Mouse (Mus musculus): ENCODE results near the gene Hpcal4. TPM values are rescaled to one million over a fixed set of nuclear protein-coding genes. Genes with fewer than 3 reads are reported as not detected.
A peak's percentile ranks its signal among the peaks of the same experiment; 100 is the strongest.

Hpcal4 gene
- total RNA-seq (2014; rRNA removed) (53.7 and 64.5 TPM in 2 replicates), polyA plus RNA-seq (2015; fragmentation: Nextera tagmentation; extraction: Ambion mirVana) (63.4 and 67.6 TPM in 2 replicates)

DNA sequence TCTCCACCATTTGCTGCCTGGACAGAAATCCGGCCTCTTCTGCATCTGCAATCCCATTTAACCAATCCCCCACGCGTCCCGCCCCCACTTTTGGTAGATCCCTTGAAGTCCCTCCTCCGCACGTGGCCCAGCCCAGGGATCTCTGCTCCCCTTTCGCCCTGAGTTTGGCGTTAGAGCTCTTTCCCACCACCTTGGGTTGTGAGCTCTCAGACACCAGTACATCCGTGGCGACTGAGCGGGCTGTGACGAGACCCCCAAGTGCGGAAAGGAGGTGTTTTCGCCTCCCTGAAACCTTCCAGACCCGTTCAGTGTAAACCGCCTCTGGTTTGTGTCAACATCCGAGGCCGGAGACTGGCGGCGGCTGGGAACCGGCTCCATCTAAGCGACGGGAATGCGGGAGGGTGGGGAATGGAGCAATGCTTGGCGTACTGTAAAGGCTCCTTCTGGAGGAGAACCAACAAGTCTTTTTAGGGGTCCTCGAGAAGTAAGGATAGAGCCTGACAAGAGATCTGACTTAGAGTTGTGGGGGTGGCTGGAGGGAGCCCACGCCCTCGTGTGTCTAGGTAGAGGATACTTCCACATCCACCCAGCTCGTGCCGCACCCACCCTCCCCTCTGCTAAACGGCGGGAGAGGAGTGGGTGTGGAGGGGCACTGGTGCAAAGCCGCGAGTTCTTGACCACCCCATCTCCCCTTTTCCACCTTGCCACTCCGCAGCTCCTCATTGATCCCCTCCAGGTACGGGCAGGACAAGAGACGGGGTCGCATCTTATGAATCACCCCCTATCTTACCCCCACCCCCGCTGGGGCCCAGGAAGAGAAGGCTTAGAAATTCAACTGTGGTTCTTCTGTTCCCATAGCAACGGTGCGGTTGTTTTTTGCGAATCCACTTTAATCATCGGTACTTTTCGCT is at the start of gene Hpcal4:
Gene Hpcal4 (plus strand): TSS at position 900 of the 911 bp plus-strand sequence.
- H3K27ac ChIP-seq (ENCODE audit: low read depth, low read length) = peak within 1 kb of the TSS; percentile 80
- H3K4me3 ChIP-seq (ENCODE audit: low read depth, low read length) = peak within 1 kb of the TSS; percentile 58
- no peaks in the 10 kb centered on the region for H3K27me3 ChIP-seq (ENCODE audit: insufficient read depth, low read length)
- WGBS = under 1% methylated on average over 42 of the region's 44 CpGs
- H3K4me2 ChIP-seq (ENCODE audit: low read depth, low read length, poor library complexity, severe bottlenecking) = peak within 1 kb of the TSS; percentile 80
- H3K9me3 ChIP-seq (ENCODE audit: low read length) = no peaks in the 10 kb centered on the region
- H3K36me3 ChIP-seq (ENCODE audit: insufficient read depth, low read length) = no peaks in the 10 kb centered on the region
- ATAC-seq (ENCODE audit: low FRiP score) (peak; percentile 64), DNase-seq (ENCODE audit: low spot score) (peak; percentile 46)
- H3K4me1 ChIP-seq (ENCODE audit: insufficient read depth, low read length) = peaks cover 19% of the 10 kb centered on the region; the same call in 1 of the 2 replicates
- TF ChIP-seq CTCF (IDR thresholded peaks at IDR 0.05) = no peak
- H3K9ac ChIP-seq (replicated peaks; ENCODE audit: low read length, poor library complexity, severe bottlenecking) = peak within 1 kb of the TSS; percentile 83

DNA sequence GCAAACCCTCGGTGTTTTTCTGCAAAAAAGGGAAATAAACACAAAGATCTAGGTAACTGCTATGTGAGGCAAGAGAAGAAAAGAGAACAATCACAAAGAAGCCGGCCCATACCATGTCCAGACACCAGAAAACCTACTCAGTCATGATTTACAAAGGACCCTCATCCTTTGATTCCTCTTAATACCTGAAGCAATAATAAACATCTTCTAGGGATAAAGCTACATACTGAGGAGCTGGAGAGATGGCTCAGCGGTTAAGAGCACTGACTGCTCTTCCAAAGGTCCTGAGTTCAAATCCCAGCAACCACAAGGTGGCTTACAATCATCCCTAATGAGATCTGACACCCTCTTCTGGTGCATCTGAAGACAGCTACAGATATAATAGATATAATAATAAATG is 45.5 kb upstream of the Hpcal4 start:
- ATAC-seq (ENCODE audit: low FRiP score) (no peak), DNase-seq (ENCODE audit: low spot score) (no peak)
- TF ChIP-seq CTCF (IDR thresholded peaks at IDR 0.05) = no peak
- Histone ChIP-seq H3K9me3 (ENCODE audit: low read length) (no peaks in the 10 kb centered on the region), H3K9ac (replicated peaks; ENCODE audit: low read length, poor library complexity, severe bottlenecking) (no peak overlapping the region), H3K27me3 (ENCODE audit: insufficient read depth, low read length) (no peaks in the 10 kb centered on the region), H3K36me3 (ENCODE audit: insufficient read depth, low read length) (peaks cover 17% of the 10 kb centered on the region), H3K4me3 (ENCODE audit: low read depth, low read length) (no peak overlapping the region), H3K4me2 (ENCODE audit: low read depth, low read length, poor library complexity, severe bottlenecking) (no peak overlapping the region), H3K27ac (ENCODE audit: low read depth, low read length) (no peak overlapping the region), H3K4me1 (ENCODE audit: insufficient read depth, low read length) (peaks cover 7% of the 10 kb centered on the region; the same call in 1 of the 2 replicates)
- 82% methylated on average over 3 of the region's 3 CpGs for WGBS

GRCm38 (mm10) chr4:123139513-123140154 is 43.4 kb upstream of the Hpcal4 start, which contains the start of gene Ppie:
Ppie (minus strand) TSS chr4:123139951.
- peak within 1 kb of the TSS; percentile 58 for H3K4me3 ChIP-seq (ENCODE audit: low read depth, low read length)
- H3K4me1 ChIP-seq (ENCODE audit: insufficient read depth, low read length) = peaks cover 7% of the 10 kb centered on the region; the same call in 1 of the 2 replicates
- DNase-seq (ENCODE audit: low spot score) (peak; percentile 92), ATAC-seq (ENCODE audit: low FRiP score) (peak; percentile 95)
- peaks cover 3% of the 10 kb centered on the region; the same call in 1 of the 2 replicates for H3K36me3 ChIP-seq (ENCODE audit: insufficient read depth, low read length)
- peak within 1 kb of the TSS; percentile 79 for H3K27ac ChIP-seq (ENCODE audit: low read depth, low read length)
- H3K9me3 ChIP-seq (ENCODE audit: low read length) = no peaks in the 10 kb centered on the region
- peak within 1 kb of the TSS; percentile 55 for H3K9ac ChIP-seq (replicated peaks; ENCODE audit: low read length, poor library complexity, severe bottlenecking)
- TF ChIP-seq CTCF (IDR thresholded peaks at IDR 0.05) = peak; percentile 51
- under 1% methylated on average over 34 of the region's 34 CpGs for WGBS
- peak within 1 kb of the TSS; percentile 85 for H3K4me2 ChIP-seq (ENCODE audit: low read depth, low read length, poor library complexity, severe bottlenecking)
- no peaks in the 10 kb centered on the region for H3K27me3 ChIP-seq (ENCODE audit: insufficient read depth, low read length)

- Histone ChIP-seq H3K36me3 (ENCODE audit: insufficient read depth, low read length) (no peaks in the 10 kb centered on the region), H3K9me3 (ENCODE audit: low read length) (no peaks in the 10 kb centered on the region), H3K27ac (ENCODE audit: low read depth, low read length) (no peak overlapping the region), H3K4me1 (ENCODE audit: insufficient read depth, low read length) (no peaks in the 10 kb centered on the region), H3K27me3 (ENCODE audit: insufficient read depth, low read length) (no peaks in the 10 kb centered on the region), H3K4me3 (ENCODE audit: low read depth, low read length) (no peak overlapping the region), H3K4me2 (ENCODE audit: low read depth, low read length, poor library complexity, severe bottlenecking) (no peak overlapping the region), H3K9ac (replicated peaks; ENCODE audit: low read length, poor library complexity, severe bottlenecking) (no peak overlapping the region)
- no peak for DNase-seq (ENCODE audit: low spot score)
- no peak for TF ChIP-seq CTCF (IDR thresholded peaks at IDR 0.05)
- 77% methylated on average over 5 of the region's 5 CpGs for WGBS
- ATAC-seq (ENCODE audit: low FRiP score) = no peak
Observed at GRCm38 (mm10) chr4:123147446-123148150, 35.4 kb upstream of the Hpcal4 start.

- no peak; the same call in 1 of the 2 replicates for TF ChIP-seq CTCF (IDR thresholded peaks at IDR 0.05)
- H3K4me2 ChIP-seq (ENCODE audit: low read depth, low read length, poor library complexity, severe bottlenecking) = no peak overlapping the region
- DNase-seq (ENCODE audit: low spot score) (no peak), ATAC-seq (ENCODE audit: low FRiP score) (no peak)
- no peaks in the 10 kb centered on the region for H3K9me3 ChIP-seq (ENCODE audit: low read length)
- no peaks in the 10 kb centered on the region for H3K27me3 ChIP-seq (ENCODE audit: insufficient read depth, low read length)
- 81% methylated on average over 4 of the region's 4 CpGs for WGBS
- H3K4me3 ChIP-seq (ENCODE audit: low read depth, low read length) = no peak overlapping the region
- no peaks in the 10 kb centered on the region for H3K4me1 ChIP-seq (ENCODE audit: insufficient read depth, low read length)
- no peaks in the 10 kb centered on the region for H3K36me3 ChIP-seq (ENCODE audit: insufficient read depth, low read length)
- no peak overlapping the region for H3K27ac ChIP-seq (ENCODE audit: low read depth, low read length)
- no peak overlapping the region for H3K9ac ChIP-seq (replicated peaks; ENCODE audit: low read length, poor library complexity, severe bottlenecking)
Observed at GRCm38 (mm10) chr4:123152003-123152402, 31.0 kb upstream of the Hpcal4 start.
